Mouse (Mus musculus) left cerebral cortex, postnatal 4 days (tissue): Measurements from ENCODE around the gene Ctnnd2. TPM values are rescaled to one million over a fixed set of nuclear protein-coding genes. Genes with fewer than 3 reads are reported as not detected.

Experiments
- DNase-seq: peaks from one replicate; pipeline ENCODE4 v3.0.0-alpha.2; 2022
- intact Hi-C: fragments of 180-260 bp; cut with DNase I; formaldehyde crosslinking; loops from one replicate; pipeline ENCODE4 v1.15.1; 2025
- total RNA-seq, 2 experiments: library from RNA; stranded (reverse); gene quantifications; 2 replicates each; pipeline ENCODE4 v1.2.3; 2021

Gene Ctnnd2
- total RNA-seq, 2 experiments from 2014 or later, result 283 to 289 TPM

DNA sequence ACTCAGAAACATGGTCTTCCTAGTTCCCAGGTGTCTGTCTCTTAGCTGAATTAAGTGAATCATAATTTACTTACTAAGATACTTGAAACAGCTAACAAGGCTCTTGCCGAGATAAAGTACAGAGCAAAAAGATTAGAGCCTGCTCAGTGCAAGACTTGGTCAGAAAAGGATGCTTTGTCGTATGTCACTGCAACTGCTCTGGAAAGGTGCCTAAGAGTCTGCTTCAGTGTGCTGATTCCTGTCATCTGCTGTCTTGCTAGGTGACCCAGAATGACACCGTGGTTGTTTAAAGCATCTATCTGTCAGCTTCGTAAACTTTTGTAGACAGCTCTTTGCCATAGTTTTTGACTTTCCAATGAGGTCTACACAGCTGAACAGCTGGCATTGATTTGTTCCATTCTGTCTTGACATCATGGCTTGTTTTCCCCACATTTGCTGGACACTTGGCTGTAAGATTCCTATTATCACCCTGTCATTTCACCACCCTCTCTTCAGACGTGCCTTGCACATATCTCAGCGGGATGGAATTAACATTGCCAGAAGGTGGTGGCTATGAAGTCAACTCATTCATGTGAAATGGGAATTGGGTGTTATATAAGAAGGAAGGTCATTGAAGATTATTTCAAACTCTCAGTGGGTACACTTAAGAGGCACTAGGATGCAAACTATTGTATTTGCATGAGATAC lies 299.0 kb downstream of the Ctnnd2 start:
- peak; percentile 12 for DNase-seq
- intact Hi-C loops, result no loop called here

- intact Hi-C loops, result no loop called here
- peak; percentile 89 for DNase-seq
Observed at GRCm38 (mm10) chr15:30480676-30481075, 308.3 kb downstream of the Ctnnd2 start.

GRCm38 (mm10) chr15:30506476-30506875 lies 334.1 kb downstream of the Ctnnd2 start:
- no peak for DNase-seq
- intact Hi-C loops, result no loop called here

DNA sequence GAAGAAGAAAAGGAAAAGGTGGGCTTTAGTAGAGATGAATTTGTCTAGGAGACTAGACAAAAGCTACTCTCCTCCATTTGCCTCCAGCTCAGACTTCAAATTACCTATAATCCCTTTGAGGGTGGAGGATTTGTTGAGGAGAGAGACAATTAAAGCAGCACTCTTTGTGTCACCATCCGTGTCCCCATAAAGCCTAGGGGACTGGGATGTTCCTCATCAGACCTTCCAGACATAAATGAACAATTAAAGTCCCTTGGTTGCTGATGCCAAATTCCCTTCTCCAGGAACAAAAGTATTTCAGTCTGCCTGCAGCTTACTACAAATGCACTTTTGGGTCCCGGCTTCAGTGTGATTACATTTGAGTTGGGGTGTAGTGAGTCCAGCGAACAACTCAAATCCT lies 340.1 kb downstream of the Ctnnd2 start:
- intact Hi-C loops, result no loop called here
- DNase-seq, result no peak

DNA sequence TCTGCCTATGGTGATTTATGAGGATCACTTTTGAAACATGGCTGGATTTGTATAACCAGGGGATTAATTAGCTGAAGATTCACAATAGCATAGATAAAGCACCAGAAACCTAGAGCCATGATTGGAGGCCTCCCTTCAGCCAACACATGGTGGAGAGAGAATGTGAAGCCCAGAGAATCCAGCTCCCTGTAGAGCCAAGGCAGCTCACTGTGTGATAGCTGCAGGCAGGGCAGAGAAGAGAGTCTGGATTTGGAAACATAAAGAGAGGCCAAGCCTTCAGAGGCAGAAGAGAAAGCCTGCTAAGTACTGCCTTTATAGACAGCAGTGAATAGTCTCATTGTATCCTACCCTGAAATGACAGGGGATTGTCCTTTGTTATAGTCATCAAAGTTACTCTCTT lies 340.7 kb downstream of the Ctnnd2 start:
- intact Hi-C loops, result no loop called here
- no peak for DNase-seq

GRCm38 (mm10) chr15:30515425-30515824 lies 343.0 kb downstream of the Ctnnd2 start:
- intact Hi-C loops, result no loop called here
- DNase-seq, result peak; percentile 66

DNA sequence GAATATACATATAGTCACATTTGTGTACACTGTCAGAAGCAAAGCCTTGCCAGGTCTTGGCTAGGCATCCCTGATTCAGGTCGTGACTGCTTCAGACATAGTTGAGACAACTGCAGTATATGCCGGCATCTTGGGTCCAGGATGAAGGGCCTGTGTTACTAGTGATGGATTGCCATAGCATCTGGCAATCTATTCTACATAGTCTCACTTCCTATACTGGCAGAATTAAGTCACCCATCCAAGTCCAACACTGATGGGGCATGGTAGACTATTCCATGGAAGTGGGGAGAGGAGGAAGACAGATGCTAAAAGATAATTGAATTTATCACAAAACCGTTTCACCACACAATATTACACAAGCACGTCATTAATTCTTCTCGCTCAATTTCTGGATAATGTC lies 369.1 kb downstream of the Ctnnd2 start:
- no peak for DNase-seq
- intact Hi-C loops, result no loop called here

- DNase-seq, result no peak
- intact Hi-C loops, result no loop called here
Observed at GRCm38 (mm10) chr15:30548263-30548662, 375.9 kb downstream of the Ctnnd2 start.

GRCm38 (mm10) chr15:30550956-30551355 lies 378.6 kb downstream of the Ctnnd2 start:
- no peak for DNase-seq
- intact Hi-C loops, result no loop called here

DNA sequence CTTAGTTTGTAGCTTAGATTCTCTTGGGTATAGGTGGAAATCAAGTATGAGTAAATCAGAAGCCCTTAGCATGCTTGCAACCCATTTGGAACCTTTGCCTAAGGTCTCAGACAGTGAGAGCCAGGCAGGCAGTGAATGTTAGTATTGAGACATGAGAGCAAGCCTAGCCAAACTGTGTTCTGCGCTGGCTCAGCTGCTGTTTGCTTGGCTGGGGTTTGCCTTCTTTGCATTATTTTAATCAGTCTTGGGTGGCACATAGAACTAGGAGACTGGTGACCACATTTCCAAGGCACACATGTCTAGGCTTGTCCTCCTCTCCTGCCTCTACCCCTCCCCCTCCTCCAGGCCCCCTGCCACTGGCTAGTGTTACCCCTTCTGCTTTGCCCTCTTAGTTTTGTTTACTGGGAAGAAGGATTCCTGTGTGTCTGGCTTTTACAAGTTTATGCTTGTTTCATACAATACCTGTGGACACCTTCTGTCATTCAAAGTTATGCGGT lies 381.6 kb downstream of the Ctnnd2 start:
- no peak for DNase-seq
- intact Hi-C loops, result no loop called here

- no peak for DNase-seq
- intact Hi-C loops, result no loop called here
Observed at GRCm38 (mm10) chr15:30555787-30556186, 383.4 kb downstream of the Ctnnd2 start.

DNA sequence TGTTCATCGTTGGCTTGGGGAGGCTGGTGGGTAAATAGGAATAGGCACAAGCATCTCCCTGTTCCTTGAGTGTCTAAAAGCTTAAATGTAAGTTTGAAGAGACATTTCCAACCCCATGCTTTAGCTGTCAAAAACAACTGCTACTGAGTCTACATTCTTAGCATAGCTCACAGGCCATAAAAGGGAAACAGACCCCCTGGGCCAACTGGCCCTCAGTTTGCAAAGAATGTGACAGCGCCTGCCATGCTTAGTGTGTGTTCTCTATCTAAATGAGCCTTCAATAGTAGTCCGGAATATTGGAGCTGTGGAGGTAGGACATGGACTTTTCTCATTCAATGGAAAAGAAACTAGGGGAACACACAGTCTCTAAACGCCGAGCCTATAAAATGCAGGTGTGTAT lies 390.0 kb downstream of the Ctnnd2 start:
- DNase-seq, result no peak

GRCm38 (mm10) chr15:30564594-30564993 lies 392.2 kb downstream of the Ctnnd2 start:
- no peak for DNase-seq
- intact Hi-C loops, result no loop called here

More for the DNA sequence above, 390.0 kb downstream of the Ctnnd2 start:
- intact Hi-C loops, result no loop called here

DNA sequence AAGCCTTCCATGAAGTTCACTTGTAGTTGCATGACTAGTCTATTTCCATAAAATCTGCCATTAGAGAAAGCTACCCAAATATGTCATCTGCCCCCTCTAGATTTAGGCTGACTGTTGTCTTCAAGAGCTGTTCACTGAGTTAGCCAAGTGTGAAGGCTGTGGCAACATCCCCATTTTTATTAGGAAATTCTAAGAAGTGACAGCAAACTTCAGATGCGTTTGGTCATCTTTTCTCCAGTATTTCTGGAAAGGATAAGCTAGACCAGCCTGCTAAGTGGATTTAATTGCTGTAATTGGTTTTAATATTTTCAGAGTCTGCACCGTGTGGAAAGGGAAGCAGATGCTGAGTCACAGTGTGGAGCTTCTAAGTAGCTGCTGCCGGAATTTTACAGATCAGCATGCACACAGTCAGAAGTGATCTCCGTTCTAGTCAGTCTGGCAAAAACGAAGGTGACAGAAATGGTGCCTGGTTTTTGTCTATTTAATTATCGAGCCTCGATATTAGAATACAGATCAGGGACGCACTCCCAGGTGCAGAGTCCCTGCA lies 397.9 kb downstream of the Ctnnd2 start:
- intact Hi-C loops, result no loop called here
- no peak for DNase-seq

DNA sequence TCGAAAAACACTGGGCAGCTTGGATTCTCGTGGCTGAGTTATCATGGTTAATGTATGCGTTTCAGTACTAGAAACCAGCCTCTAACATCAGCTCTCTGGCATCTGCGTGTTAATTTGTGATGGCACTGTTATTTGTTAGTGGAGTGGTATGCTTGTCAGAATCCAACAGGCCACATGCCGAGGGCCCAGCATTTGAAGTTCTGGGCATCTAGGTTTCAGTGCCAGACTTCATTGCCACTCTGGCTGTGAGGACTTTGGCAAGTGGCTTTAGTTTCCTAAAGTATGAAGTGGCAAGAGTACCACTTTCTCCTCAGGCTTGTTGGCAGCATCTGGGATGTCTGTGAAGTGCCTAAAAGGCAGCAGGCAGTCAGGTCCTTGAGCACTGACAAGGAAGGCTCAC lies 415.1 kb downstream of the Ctnnd2 start:
- intact Hi-C loops, result no loop called here

GRCm38 (mm10) chr15:30590865-30591264 lies 418.5 kb downstream of the Ctnnd2 start:
- intact Hi-C loops, result no loop called here
- DNase-seq, result no peak

More for the DNA sequence above, 415.1 kb downstream of the Ctnnd2 start:
- DNase-seq, result peak; percentile 31

DNA sequence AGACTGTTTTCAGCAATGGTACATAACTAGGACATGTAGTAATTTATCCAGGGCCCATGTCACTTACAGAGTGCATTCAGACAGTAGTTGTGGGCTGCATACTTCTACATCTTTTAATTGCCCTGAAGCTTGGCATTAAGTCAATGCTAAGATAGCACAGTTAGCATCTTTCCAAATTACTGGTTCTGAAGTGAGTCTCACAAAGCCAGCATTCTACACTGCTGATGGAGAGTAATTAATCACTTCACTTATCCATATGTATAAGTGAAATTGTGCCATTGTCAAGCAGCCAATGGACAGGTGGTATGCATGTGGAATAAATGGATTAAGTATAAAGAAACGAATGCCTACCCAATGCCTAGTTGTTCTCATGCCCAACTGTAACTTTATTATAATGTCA lies 423.1 kb downstream of the Ctnnd2 start:
- intact Hi-C loops, result no loop called here
- DNase-seq, result no peak

DNA sequence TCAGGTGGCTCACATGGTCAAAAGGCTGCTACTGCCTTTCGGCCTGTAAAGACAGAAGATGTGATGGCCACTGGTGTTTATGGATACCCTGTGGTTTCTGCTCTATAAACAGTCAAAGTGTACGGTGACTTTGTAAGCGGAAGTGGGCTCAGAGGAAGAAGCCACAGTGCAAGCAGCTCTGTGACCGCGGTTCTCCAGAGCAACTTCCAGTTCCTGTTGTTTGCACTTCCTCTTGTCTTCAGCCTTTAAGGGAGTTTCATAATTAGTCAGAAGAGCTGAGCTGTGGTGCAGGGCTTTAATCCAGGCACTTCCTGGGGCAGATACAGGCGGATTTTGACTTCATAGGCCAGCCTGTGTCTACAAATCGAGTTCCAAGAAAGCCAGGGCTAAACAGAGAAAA lies 438.2 kb downstream of the Ctnnd2 start:
- intact Hi-C loops, result no loop called here
- DNase-seq, result no peak

- DNase-seq, result no peak
- intact Hi-C loops, result no loop called here
Observed at GRCm38 (mm10) chr15:30615451-30615850, 443.1 kb downstream of the Ctnnd2 start.

GRCm38 (mm10) chr15:30616861-30617260 lies 444.5 kb downstream of the Ctnnd2 start:
- no peak for DNase-seq
- intact Hi-C loops, result no loop called here

DNA sequence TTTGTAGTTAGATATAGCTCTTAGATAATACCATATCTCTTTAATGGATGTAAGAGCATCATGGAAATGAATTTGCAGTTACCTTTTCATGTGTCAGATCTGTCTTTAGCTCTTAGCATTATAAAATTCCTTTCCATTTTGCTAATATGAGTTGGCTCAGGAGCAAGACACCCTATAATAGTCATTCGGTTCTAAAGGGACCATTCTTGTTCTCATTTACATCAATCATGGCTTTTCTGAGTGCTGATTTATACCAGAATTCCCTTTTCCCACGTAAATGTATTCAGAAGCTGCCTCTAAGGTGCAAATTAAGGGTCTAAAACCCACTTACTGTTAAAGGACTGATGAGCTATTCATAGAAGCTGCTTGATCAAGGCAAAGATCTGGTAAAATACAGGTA lies 445.5 kb downstream of the Ctnnd2 start:
- DNase-seq, result no peak
- intact Hi-C loops, result no loop called here

GRCm38 (mm10) chr15:30628524-30628923 lies 456.1 kb downstream of the Ctnnd2 start:
- DNase-seq, result no peak
- intact Hi-C loops, result no loop called here
